Mouse (Mus musculus): ENCODE data around the gene Atf7ip. TPM values are rescaled to one million over a fixed set of nuclear protein-coding genes. Genes with fewer than 3 reads are reported as not detected.

Atf7ip gene
- polyA plus RNA-seq, 1 experiment: 11.6 TPM

GRCm38 (mm10) chr6:136659226-136659625 is 153.3 kb downstream of the Atf7ip start:
- Histone ChIP-seq H3K27me3 (ENCODE audit: control insufficient read depth, insufficient read depth, insufficient read length) (no peaks in the 10 kb centered on the region), H3K79me2 (ENCODE audit: control insufficient read depth, insufficient read depth) (no peaks in the 10 kb centered on the region), H3K4me3 (no peak overlapping the region), H3K36me3 (ENCODE audit: control insufficient read depth, insufficient read depth) (no peaks in the 10 kb centered on the region), H3K4me2 (ENCODE audit: low read depth) (no peak overlapping the region), H3ac (ENCODE audit: control insufficient read depth, insufficient read length) (no peak overlapping the region)
- TF ChIP-seq E2F4 (IDR thresholded peaks at IDR 0.05; ENCODE audit: insufficient read depth): no peak
- no peak for TF ChIP-seq SRF (IDR thresholded peaks at IDR 0.05; ENCODE audit: control insufficient read depth, insufficient read length, low read depth)
- no peak for TF ChIP-seq TCF12 (IDR thresholded peaks at IDR 0.05; ENCODE audit: insufficient read depth, poor library complexity, severe bottlenecking)
- TF ChIP-seq USF1 (IDR thresholded peaks at IDR 0.05; ENCODE audit: low read depth): no peak
- no peak for TF ChIP-seq MYOD1 (IDR thresholded peaks at IDR 0.05; ENCODE audit: control insufficient read depth in 1 of 3, insufficient read length in 2 of 3, low read depth in 2 of 3)
- no peak for TF ChIP-seq CEBPB (IDR thresholded peaks at IDR 0.05; ENCODE audit: insufficient read depth, poor library complexity, severe bottlenecking)
- TF ChIP-seq POLR2AphosphoS2 (IDR thresholded peaks at IDR 0.05; ENCODE audit: insufficient read length, low read depth): no peak
- no peak for TF ChIP-seq REST (IDR thresholded peaks at IDR 0.05; ENCODE audit: insufficient read depth, insufficient read length)
- TF ChIP-seq MAX (IDR thresholded peaks at IDR 0.05; ENCODE audit: low read depth): no peak
- TF ChIP-seq MYOG (IDR thresholded peaks at IDR 0.05; ENCODE audit: control insufficient read depth in 1 of 3, insufficient read depth in 1 of 3, insufficient read length in 2 of 3, low read depth in 2 of 3): no peak

Other genes starting within 250 kb of the Atf7ip start
- gene Gm8994, start 178.6 kb upstream of the Atf7ip start, polyA plus RNA-seq (2012; fragmentation: generic; extraction: Trizol): not detected
- not detected for gene E330021D16Rik, start 90.6 kb upstream of the Atf7ip start, polyA plus RNA-seq (2012; fragmentation: generic; extraction: Trizol)
- gene Plbd1, start 155.8 kb downstream of the Atf7ip start, polyA plus RNA-seq (2012; fragmentation: generic; extraction: Trizol): 0.02 TPM